Mouse (Mus musculus): ENCODE data around the gene Fhit.

- TF ChIP-seq CTCF (IDR thresholded peaks at IDR 0.05; ENCODE audit: borderline replicate concordance, extremely low read depth, insufficient read depth, insufficient read length), result no peak
- no peak for TF ChIP-seq POLR2A (IDR thresholded peaks at IDR 0.05; ENCODE audit: borderline replicate concordance, extremely low read depth, insufficient read depth, insufficient read length, poor library complexity, severe bottlenecking)
Observed at GRCm38 (mm10) chr14:10036685-10037215, 1125.1 kb downstream of the Fhit start.
